Mouse (Mus musculus) lung, postnatal 0 days (tissue): ENCODE measurements around the gene Ino80e. TPM values are rescaled to one million over a fixed set of nuclear protein-coding genes. Genes with fewer than 3 reads are reported as not detected.
A peak's percentile ranks its signal among the peaks of the same experiment; 100 is the strongest.

Source experiments
- ATAC-seq: fragments of 200-750 bp; cut with Nextera tagmentation; 2 replicates; pipeline ENCODE4 v1.8.0; 2017; ENCODE audit warnings: moderate library complexity
- DNase-seq: peaks from one replicate; pipeline ENCODE4 v3.0.0-alpha.2; 2016; ENCODE audit warnings: low spot score
- H3K27ac ChIP-seq: fragments of 300-500 bp; sonication (generic); 2 replicates; pipeline ENCODE4 v1.5.1; 2014; ENCODE audit warnings: antibody characterized with exemption, mild to moderate bottlenecking, low read length, mixed read lengths
- H3K27me3 ChIP-seq: fragments of 300-500 bp; sonication (generic); replicated peaks from 2 replicates; pipeline ENCODE4 v1.6.1; 2014; ENCODE audit warnings: low read length, mixed read lengths; ENCODE audit not compliant: insufficient read depth
- H3K36me3 ChIP-seq: fragments of 300-500 bp; sonication (generic); 2 replicates; pipeline ENCODE4 v1.6.1; 2014; ENCODE audit warnings: low read length, mixed read lengths; ENCODE audit not compliant: insufficient read depth
- H3K4me1 ChIP-seq: fragments of 300-500 bp; sonication (generic); 2 replicates; pipeline ENCODE4 v1.6.1; 2014; ENCODE audit warnings: antibody characterized with exemption, low read depth, low read length, mixed read lengths; ENCODE audit not compliant: insufficient read depth
- H3K4me2 ChIP-seq: fragments of 300-500 bp; sonication (generic); replicated peaks from 2 replicates; pipeline ENCODE4 v1.6.1; 2014; ENCODE audit warnings: low read depth, mild to moderate bottlenecking, low read length, moderate library complexity, mixed read lengths
- H3K4me3 ChIP-seq: fragments of 300-500 bp; sonication (generic); 2 replicates; pipeline ENCODE4 v1.5.1; 2014; ENCODE audit warnings: low read depth, low read length
- H3K9ac ChIP-seq: fragments of 300-500 bp; sonication (generic); replicated peaks from 2 replicates; pipeline ENCODE4 v1.6.1; 2014; ENCODE audit warnings: low read depth, mild to moderate bottlenecking
- H3K9me3 ChIP-seq: fragments of 300-500 bp; sonication (generic); 2 replicates; pipeline ENCODE4 v1.6.1; 2016; ENCODE audit warnings: low read length, mixed read lengths
- CTCF ChIP-seq: IDR thresholded peaks from 2 replicates; pipeline ENCODE4 v1.5.1; 2016; ENCODE audit warnings: antibody characterized with exemption, mild to moderate bottlenecking
- EP300 ChIP-seq: IDR thresholded peaks from 2 replicates; pipeline ENCODE4 v1.6.1; 2016; ENCODE audit warnings: antibody characterized with exemption, mild to moderate bottlenecking, control low read depth
- WGBS: fragments of 180-500 bp; shearing (Covaris S2); extraction: QIAGEN DNeasy Blood & Tissue Kit; methylation state at CpG from one replicate; pipeline ENCODE4 v1.1.7; 2014; 5-methylcytosine and 5-hydroxymethylcytosine counted together
- polyA plus RNA-seq: library from polyadenylated mRNA; unstranded; fragments of >200 nt; fragmentation: Nextera tagmentation; extraction: Ambion mirVana; gene quantifications from 2 replicates; pipeline ENCODE4 v1.2.1, GENCODE M21; 2015

Gene Ino80e
- polyA plus RNA-seq, 1 experiment from 2014 or later = 52.2 TPM

DNA sequence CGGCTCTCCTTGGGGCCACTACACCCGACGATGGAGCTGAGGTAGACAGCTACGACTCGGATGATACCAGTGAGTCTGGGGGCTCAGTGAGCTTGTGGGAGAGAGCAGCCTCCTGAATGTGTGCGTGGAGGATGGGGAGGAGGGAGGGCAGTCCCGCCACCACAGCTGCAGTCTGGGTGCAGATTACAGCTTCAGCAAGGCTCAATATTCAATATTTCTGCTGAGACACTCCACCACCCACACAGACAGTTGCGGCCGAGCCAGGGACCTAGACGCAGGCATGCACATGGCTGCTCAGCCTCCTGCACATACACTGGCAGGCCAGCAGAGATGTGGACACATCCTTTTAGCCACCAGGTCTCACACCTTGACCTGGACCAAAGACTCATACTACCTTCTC lies 13.4 kb downstream of the Ino80e start:
- no peak overlapping the region for H3K9ac ChIP-seq
- H3K36me3 ChIP-seq = peaks cover 11% of the 10 kb centered on the region
- no peak for ATAC-seq
- no peaks in the 10 kb centered on the region for H3K9me3 ChIP-seq
- WGBS = 25% methylated on average over 10 of the region's 10 CpGs
- TF ChIP-seq EP300 = no peak
- TF ChIP-seq CTCF = no peak
- DNase-seq = no peak
- no peak overlapping the region for H3K27ac ChIP-seq
- H3K4me2 ChIP-seq = no peak overlapping the region
- no peaks in the 10 kb centered on the region for H3K4me1 ChIP-seq
- H3K27me3 ChIP-seq = 0 out of 2 replicates have a peak, but pooled peaks cover 22% of the 10 kb centered on the region
- no peak overlapping the region for H3K4me3 ChIP-seq

GRCm38 (mm10) chr7:126847421-126848398 lies 14.5 kb downstream of the Ino80e start:
- H3K36me3 ChIP-seq = 0 out of 2 replicates have a peak, but pooled peaks cover under 1% of the 10 kb centered on the region
- peak; percentile 49 for ATAC-seq
- 1% methylated on average over 55 of the region's 74 CpGs for WGBS
- TF ChIP-seq EP300 (no peak), CTCF (no peak)
- H3K27me3 ChIP-seq = 0 out of 2 replicates have a peak, but pooled peaks cover 22% of the 10 kb centered on the region
- peak overlapping the region; percentile 95 for H3K4me2 ChIP-seq
- no peaks in the 10 kb centered on the region for H3K4me1 ChIP-seq
- no peak overlapping the region for H3K9ac ChIP-seq
- peak; percentile 17 for DNase-seq
- no peak overlapping the region for H3K27ac ChIP-seq
- peak overlapping the region; percentile 46 for H3K4me3 ChIP-seq
- no peaks in the 10 kb centered on the region for H3K9me3 ChIP-seq

GRCm38 (mm10) chr7:126847116-126847420 lies 15.1 kb downstream of the Ino80e start, which contains the start of gene Doc2a:
Doc2a (plus strand) TSS chr7:126847416.
- H3K9me3 ChIP-seq = no peaks in the 10 kb centered on the region
- ATAC-seq = no peak
- no peaks in the 10 kb centered on the region for H3K36me3 ChIP-seq
- H3K27ac ChIP-seq = no peak within 1 kb of the TSS
- H3K4me3 ChIP-seq = peak within 1 kb of the TSS; percentile 46
- 28% methylated on average over 4 of the region's 4 CpGs for WGBS
- H3K27me3 ChIP-seq = 0 out of 2 replicates have a peak, but pooled peaks cover 22% of the 10 kb centered on the region
- H3K4me2 ChIP-seq = peak within 1 kb of the TSS; percentile 95
- DNase-seq = no peak
- no peak within 1 kb of the TSS for H3K9ac ChIP-seq
- TF ChIP-seq EP300 (no peak), CTCF (no peak)
- H3K4me1 ChIP-seq = no peaks in the 10 kb centered on the region

- 89% methylated on average over 2 of the region's 2 CpGs for WGBS
- H3K9me3 ChIP-seq = no peaks in the 10 kb centered on the region
Observed at GRCm38 (mm10) chr7:126845516-126845915, 16.7 kb downstream of the Ino80e start.

GRCm38 (mm10) chr7:126843276-126843675 lies 18.9 kb downstream of the Ino80e start:
- ATAC-seq = no peak
- 67% methylated on average over 9 of the region's 9 CpGs for WGBS
- Histone ChIP-seq H3K9ac (no peak overlapping the region), H3K4me1 (no peaks in the 10 kb centered on the region), H3K4me2 (no peak overlapping the region), H3K27ac (no peak overlapping the region), H3K9me3 (no peaks in the 10 kb centered on the region), H3K4me3 (no peak overlapping the region), H3K27me3 (0 out of 2 replicates have a peak, but pooled peaks cover 10% of the 10 kb centered on the region), H3K36me3 (no peaks in the 10 kb centered on the region)
- no peak for TF ChIP-seq EP300
- TF ChIP-seq CTCF = no peak
- DNase-seq = no peak

More at GRCm38 (mm10) chr7:126845516-126845915, 16.7 kb downstream of the Ino80e start:
- H3K36me3 ChIP-seq = no peaks in the 10 kb centered on the region
- no peak overlapping the region for H3K27ac ChIP-seq
- ATAC-seq (no peak), DNase-seq (no peak)
- H3K4me2 ChIP-seq = no peak overlapping the region
- H3K9ac ChIP-seq = no peak overlapping the region
- no peak overlapping the region for H3K4me3 ChIP-seq
- no peaks in the 10 kb centered on the region for H3K4me1 ChIP-seq
- 0 out of 2 replicates have a peak, but pooled peaks cover 22% of the 10 kb centered on the region for H3K27me3 ChIP-seq
- no peak for TF ChIP-seq EP300
- TF ChIP-seq CTCF = no peak

DNA sequence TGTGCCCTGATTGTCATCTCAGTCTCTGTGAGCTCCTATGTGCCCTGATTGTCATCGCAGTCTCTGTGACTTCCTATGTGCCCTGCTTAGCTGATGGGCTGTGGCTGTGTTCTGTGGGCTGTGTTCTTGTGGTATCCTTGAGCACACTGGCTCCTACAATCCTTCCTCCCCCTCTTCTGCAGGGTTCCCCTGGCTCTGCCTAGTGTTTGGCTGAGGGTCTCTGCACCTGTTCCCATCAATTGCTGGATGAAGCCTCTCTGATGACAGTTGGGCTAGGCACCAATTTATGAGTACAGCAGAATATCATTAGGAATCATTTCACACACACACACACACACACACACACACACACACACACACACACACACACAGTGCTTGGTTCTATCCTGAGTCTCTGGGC lies 28.9 kb downstream of the Ino80e start:
- TF ChIP-seq CTCF (no peak), EP300 (no peak)
- no peaks in the 10 kb centered on the region for H3K9me3 ChIP-seq
- H3K4me2 ChIP-seq = no peak overlapping the region
- H3K36me3 ChIP-seq = no peaks in the 10 kb centered on the region
- 95% methylated on average over 1 of the region's 1 CpGs for WGBS
- H3K27ac ChIP-seq = no peak overlapping the region
- H3K27me3 ChIP-seq = no peaks in the 10 kb centered on the region
- ATAC-seq (no peak), DNase-seq (no peak)
- H3K4me3 ChIP-seq = no peak overlapping the region
- no peaks in the 10 kb centered on the region for H3K4me1 ChIP-seq
- no peak overlapping the region for H3K9ac ChIP-seq
